Mouse (Mus musculus) CD4-positive, CD25-positive, alpha-beta regulatory T cell, adult 2 months (primary cell): ENCODE data around the gene Yeats4.
A peak's percentile ranks its signal among the peaks of the same experiment; 100 is the strongest.
"Not testable (repeated sequence)": the region's sequence is repeated elsewhere in the genome, so short reads cannot be mapped to it uniquely, and the experiment has no call there.

Experiments
- DNase-seq: peaks from one replicate; pipeline ENCODE4 v3.0.0-alpha.2; 2012; ENCODE audit warnings: low read depth, low spot score

Yeats4 gene

GRCm38 (mm10) chr10:117224102-117224990 lies at the start of gene Yeats4:
Gene Yeats4 (minus strand): TSS chr10:117224507.
- DNase-seq: peak; percentile 98

GRCm38 (mm10) chr10:117272023-117272422 lies 47.7 kb upstream of the Yeats4 start:
- DNase-seq: peak; percentile 26

- no peak for DNase-seq
Measured at GRCm38 (mm10) chr10:117259870-117260269, 35.6 kb upstream of the Yeats4 start.

- DNase-seq: no peak
Measured at GRCm38 (mm10) chr10:117238603-117239002, 14.3 kb upstream of the Yeats4 start, which contains the start of gene 9530003J23Rik. Gene 9530003J23Rik (minus strand): TSS chr10:117238703.

- no peak for DNase-seq
Measured at GRCm38 (mm10) chr10:117235866-117236265, 11.6 kb upstream of the Yeats4 start.

- DNase-seq: no peak
Measured at GRCm38 (mm10) chr10:117234825-117235224, 10.5 kb upstream of the Yeats4 start.

- peak; percentile 40 for DNase-seq
Measured at GRCm38 (mm10) chr10:117229826-117230225, 5.5 kb upstream of the Yeats4 start.

GRCm38 (mm10) chr10:117226002-117226401 lies 1.7 kb upstream of the Yeats4 start:
- DNase-seq: no peak

- DNase-seq: peak; percentile 16
Measured at GRCm38 (mm10) chr10:117225094-117225493, 787 bp upstream of the Yeats4 start.

GRCm38 (mm10) chr10:117223758-117224101 lies 577 bp downstream of the Yeats4 start:
- no peak for DNase-seq

GRCm38 (mm10) chr10:117222821-117223220 lies 1.5 kb downstream of the Yeats4 start:
- no peak for DNase-seq

GRCm38 (mm10) chr10:117218351-117218750 lies 6.0 kb downstream of the Yeats4 start:
- no peak for DNase-seq

- DNase-seq: peak; percentile 33
Measured at GRCm38 (mm10) chr10:117217246-117217840, 7.0 kb downstream of the Yeats4 start.

GRCm38 (mm10) chr10:117216793-117217192 lies 7.5 kb downstream of the Yeats4 start:
- DNase-seq: peak; percentile 83

GRCm38 (mm10) chr10:117216132-117216495 lies 8.2 kb downstream of the Yeats4 start:
- peak; percentile 71 for DNase-seq

- DNase-seq: peak; percentile 63
Measured at GRCm38 (mm10) chr10:117215409-117216131, 8.7 kb downstream of the Yeats4 start.

- DNase-seq: no peak
Measured at GRCm38 (mm10) chr10:117211023-117211422, 13.3 kb downstream of the Yeats4 start.

- DNase-seq: peak; percentile 76
Measured at GRCm38 (mm10) chr10:117209469-117209938, 14.8 kb downstream of the Yeats4 start.

GRCm38 (mm10) chr10:117208787-117209186 lies 15.5 kb downstream of the Yeats4 start:
- DNase-seq: not testable (repeated sequence)

GRCm38 (mm10) chr10:117208221-117208620 lies 16.1 kb downstream of the Yeats4 start:
- DNase-seq: no peak

GRCm38 (mm10) chr10:117206070-117206469 lies 18.2 kb downstream of the Yeats4 start:
- no peak for DNase-seq

- DNase-seq: no peak
Measured at GRCm38 (mm10) chr10:117203558-117203981, 20.7 kb downstream of the Yeats4 start.
